Mouse (Mus musculus) embryonic facial prominence, embryonic 12.5 days (tissue): ENCODE measurements around the gene Dram1. TPM values are rescaled to one million over a fixed set of nuclear protein-coding genes. Genes with fewer than 3 reads are reported as not detected.

ENCODE experiments used
- ATAC-seq: fragments of 200-750 bp; cut with Nextera tagmentation; 2 replicates; pipeline ENCODE4 v1.8.0; 2017; ENCODE audit not compliant: insufficient number of reproducible peaks, insufficient read depth, low FRiP score, low TSS enrichment
- H3K27ac ChIP-seq: fragments of 300-500 bp; sonication (generic); 2 replicates; pipeline ENCODE4 v1.5.1; 2016; ENCODE audit warnings: mild to moderate bottlenecking
- H3K27me3 ChIP-seq: fragments of 300-500 bp; sonication (generic); 2 replicates; pipeline ENCODE4 v1.6.1; 2016; ENCODE audit warnings: mild to moderate bottlenecking, moderate library complexity
- H3K36me3 ChIP-seq: fragments of 300-500 bp; sonication (generic); 2 replicates; pipeline ENCODE4 v1.6.1; 2016; ENCODE audit warnings: mild to moderate bottlenecking
- H3K4me1 ChIP-seq: fragments of 300-500 bp; sonication (generic); 2 replicates; pipeline ENCODE4 v1.6.1; 2016
- H3K4me2 ChIP-seq: fragments of 300-500 bp; sonication (generic); replicated peaks from 2 replicates; pipeline ENCODE4 v1.6.1; 2016; ENCODE audit warnings: mild to moderate bottlenecking, moderate library complexity
- H3K4me3 ChIP-seq: fragments of 300-500 bp; sonication (generic); 2 replicates; pipeline ENCODE4 v1.5.1; 2016; ENCODE audit warnings: mild to moderate bottlenecking
- H3K9ac ChIP-seq: fragments of 300-500 bp; sonication (generic); 2 replicates; pipeline ENCODE4 v1.6.1; 2016; ENCODE audit warnings: mild to moderate bottlenecking, moderate library complexity
- H3K9me3 ChIP-seq: fragments of 300-500 bp; sonication (generic); 2 replicates; pipeline ENCODE4 v1.6.1; 2016; ENCODE audit warnings: mild to moderate bottlenecking, moderate library complexity
- WGBS: fragments of 180-500 bp; shearing (Covaris S2); methylation state at CpG from one replicate; pipeline ENCODE4 v1.1.7; 2016; 5-methylcytosine and 5-hydroxymethylcytosine counted together
- polyA plus RNA-seq: library from polyadenylated mRNA; unstranded; fragments of >200 nt; fragmentation: Nextera tagmentation; extraction: Ambion mirVana; gene quantifications from 2 replicates; pipeline ENCODE4 v1.2.1, GENCODE M21; 2016

The Dram1 gene
- 0.64 and 0.88 TPM in 2 replicates for polyA plus RNA-seq

DNA sequence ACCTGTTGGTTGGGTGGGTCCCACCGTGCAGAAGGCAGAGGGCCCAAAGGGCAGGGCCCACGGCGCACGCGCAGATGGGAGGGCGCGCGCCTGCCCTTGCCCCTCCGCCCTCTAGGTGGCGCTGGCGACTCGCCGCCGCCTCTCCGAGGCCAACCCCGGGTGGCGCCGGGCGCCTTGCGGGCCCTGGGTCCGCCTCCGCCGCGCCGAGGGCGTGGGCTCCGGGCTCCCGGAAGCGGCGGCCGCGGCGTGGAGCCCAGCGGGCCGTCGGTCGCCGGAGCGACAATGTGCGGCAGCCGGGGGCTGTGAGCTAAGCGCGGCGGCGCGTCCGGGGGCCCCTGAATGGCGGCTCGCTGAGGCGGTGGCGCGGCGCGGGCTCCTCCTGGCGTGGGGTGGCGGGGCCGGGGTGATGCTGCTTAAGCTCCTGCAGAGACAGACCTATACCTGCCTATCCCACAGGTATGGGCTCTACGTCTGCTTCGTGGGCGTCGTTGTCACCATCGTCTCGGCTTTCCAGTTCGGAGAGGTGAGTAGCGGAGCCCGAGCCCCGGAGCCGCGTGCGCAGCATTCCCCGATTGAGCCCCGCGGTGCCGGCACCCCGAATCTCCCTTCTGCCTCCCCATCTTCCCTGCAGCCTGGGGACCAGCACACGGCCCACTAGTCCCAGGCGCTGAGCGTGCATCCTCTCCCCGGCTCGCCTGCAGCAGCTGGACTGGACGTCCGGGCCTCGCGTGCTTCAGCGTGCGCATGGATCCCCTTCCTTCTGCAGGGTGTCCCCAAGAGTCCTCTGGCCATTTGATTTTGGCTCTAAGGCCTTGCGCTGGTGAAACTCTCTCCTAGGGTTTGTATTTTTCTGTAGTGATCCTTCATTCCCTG lies at the start of gene Dram1, which contains the start of gene Gnptab:
Gene Dram1, minus strand, starts transcription at position 68 of the 873 bp plus-strand sequence.
Gene Gnptab, plus strand, starts transcription at position 120 of the 873 bp plus-strand sequence.
- Histone ChIP-seq H3K4me2 (peak within 1 kb of the TSS; percentile 82), H3K4me1 (peaks cover 9% of the 10 kb centered on the region; the same call in 1 of the 2 replicates), H3K27me3 (no peaks in the 10 kb centered on the region; the same call in 1 of the 2 replicates), H3K9ac (peak within 1 kb of the TSS; percentile 77), H3K4me3 (peak within 1 kb of the TSS; percentile 78), H3K36me3 (no peaks in the 10 kb centered on the region), H3K9me3 (no peaks in the 10 kb centered on the region), H3K27ac (peak within 1 kb of the TSS; percentile 72; the same call in 1 of the 2 replicates)
- peak; percentile 85 for ATAC-seq
- WGBS, result under 1% methylated on average over 82 of the region's 87 CpGs

DNA sequence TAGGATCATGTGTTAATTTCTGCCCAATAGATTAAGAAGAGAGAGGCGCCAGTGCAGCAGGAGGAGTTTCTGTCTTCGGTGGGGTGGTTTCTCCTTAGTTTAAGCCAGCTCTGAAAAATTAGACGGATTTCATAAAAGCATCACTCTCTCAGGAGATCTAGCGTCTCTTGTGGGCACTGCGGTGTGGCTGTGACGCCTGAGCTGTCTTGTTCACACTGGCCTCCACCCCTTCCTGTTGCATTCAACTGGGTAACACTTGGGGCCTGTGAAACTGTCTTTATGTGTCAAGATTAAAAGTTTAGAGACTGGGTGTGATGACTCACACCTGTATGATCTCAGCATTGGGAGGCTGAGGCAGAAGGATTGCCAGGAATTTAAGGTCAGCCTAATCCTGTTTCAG lies 49.1 kb upstream of the Dram1 start:
- Histone ChIP-seq H3K9ac (no peak overlapping the region), H3K27ac (no peak overlapping the region), H3K9me3 (no peaks in the 10 kb centered on the region), H3K4me2 (no peak overlapping the region), H3K36me3 (peaks cover 9% of the 10 kb centered on the region; the same call in 1 of the 2 replicates), H3K4me1 (no peaks in the 10 kb centered on the region), H3K4me3 (no peak overlapping the region), H3K27me3 (no peaks in the 10 kb centered on the region)
- no peak for ATAC-seq
- WGBS, result 90% methylated on average over 6 of the region's 6 CpGs

DNA sequence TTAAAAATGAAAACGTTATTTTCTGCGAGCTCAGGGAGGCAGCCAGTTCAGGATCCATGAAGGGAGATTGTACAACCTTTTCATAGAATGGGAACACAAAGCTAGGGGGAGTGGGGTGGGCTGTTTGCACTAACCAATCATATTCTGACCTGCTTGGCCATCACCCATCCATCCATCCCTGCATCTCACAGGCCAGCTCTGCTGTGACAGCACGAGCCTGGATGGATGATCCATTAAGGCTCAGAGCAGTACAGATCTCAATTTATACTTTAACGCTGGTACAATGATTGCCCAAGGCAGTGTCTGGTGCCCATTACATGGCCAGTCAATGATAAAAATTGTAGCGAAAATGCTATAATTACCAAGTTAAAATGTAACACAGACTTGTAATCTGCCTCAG lies 48.0 kb upstream of the Dram1 start:
- H3K4me1 ChIP-seq, result no peaks in the 10 kb centered on the region
- no peak overlapping the region for H3K4me2 ChIP-seq
- no peaks in the 10 kb centered on the region for H3K9me3 ChIP-seq
- no peak overlapping the region for H3K27ac ChIP-seq
- 56% methylated on average over 5 of the region's 5 CpGs for WGBS
- H3K9ac ChIP-seq, result no peak overlapping the region
- H3K36me3 ChIP-seq, result peaks cover 9% of the 10 kb centered on the region; the same call in 1 of the 2 replicates
- H3K27me3 ChIP-seq, result no peaks in the 10 kb centered on the region
- ATAC-seq, result no peak
- H3K4me3 ChIP-seq, result no peak overlapping the region

GRCm38 (mm10) chr10:88426158-88426816 lies 47.4 kb upstream of the Dram1 start:
- Histone ChIP-seq H3K9ac (no peak overlapping the region), H3K4me1 (no peaks in the 10 kb centered on the region), H3K27me3 (no peaks in the 10 kb centered on the region), H3K4me2 (no peak overlapping the region), H3K4me3 (no peak overlapping the region), H3K9me3 (no peaks in the 10 kb centered on the region), H3K27ac (no peak overlapping the region), H3K36me3 (peaks cover 7% of the 10 kb centered on the region; the same call in 1 of the 2 replicates)
- 89% methylated on average over 2 of the region's 2 CpGs for WGBS
- peak; percentile 64; the same call in 1 of the 2 replicates for ATAC-seq

DNA sequence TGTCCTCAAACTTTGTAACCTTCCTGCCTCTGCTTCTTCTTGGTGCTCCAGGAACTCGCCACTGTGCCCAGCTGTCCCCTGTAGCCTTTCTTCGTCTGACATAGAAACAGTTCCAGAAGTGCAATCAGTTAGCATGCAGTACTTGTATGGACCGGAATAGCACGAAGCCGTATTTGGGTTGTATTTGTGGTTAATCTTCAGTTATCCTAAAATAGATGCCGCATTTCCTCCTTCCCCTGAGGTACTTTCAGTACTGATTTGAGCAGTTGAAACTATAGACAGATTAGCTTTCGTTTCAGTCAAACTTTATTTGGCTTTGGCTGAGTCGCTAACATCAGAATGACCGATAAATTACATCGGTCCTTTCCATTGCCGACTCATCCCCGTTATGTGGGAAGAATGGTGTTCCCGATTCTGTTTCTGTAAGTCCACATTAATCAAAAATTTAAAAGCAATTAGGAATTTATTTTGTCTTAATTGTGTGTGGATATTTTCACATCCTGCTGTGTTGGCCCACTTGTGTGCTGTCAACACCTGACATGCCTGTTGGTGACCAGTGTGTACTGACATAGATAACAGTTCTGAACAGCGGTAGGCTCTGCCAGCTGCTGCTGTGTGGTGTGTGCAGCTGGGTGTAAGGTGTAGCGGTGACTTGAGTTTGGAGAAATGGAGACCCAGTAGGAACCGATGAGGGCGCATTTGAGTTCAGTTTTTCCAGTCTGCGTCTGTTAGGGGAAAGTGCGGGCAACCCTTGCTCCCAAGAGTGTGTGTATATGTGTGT lies 42.0 kb upstream of the Dram1 start:
- ATAC-seq, result no peak
- WGBS, result 93% methylated on average over 19 of the region's 19 CpGs
- H3K4me3 ChIP-seq, result no peak overlapping the region

GRCm38 (mm10) chr10:88420141-88420541 lies 41.3 kb upstream of the Dram1 start:
- Histone ChIP-seq H3K4me3 (no peak overlapping the region), H3K9me3 (no peaks in the 10 kb centered on the region)

More for the DNA sequence above, 42.0 kb upstream of the Dram1 start:
- no peak overlapping the region for H3K4me2 ChIP-seq
- no peaks in the 10 kb centered on the region for H3K27me3 ChIP-seq
- H3K36me3 ChIP-seq, result peaks cover 5% of the 10 kb centered on the region; the same call in 1 of the 2 replicates
- H3K4me1 ChIP-seq, result no peaks in the 10 kb centered on the region
- H3K9me3 ChIP-seq, result no peaks in the 10 kb centered on the region
- H3K9ac ChIP-seq, result no peak overlapping the region
- H3K27ac ChIP-seq, result no peak overlapping the region

GRCm38 (mm10) chr10:88417686-88418085 lies 38.8 kb upstream of the Dram1 start:
- Histone ChIP-seq H3K9me3 (no peaks in the 10 kb centered on the region), H3K27me3 (no peaks in the 10 kb centered on the region), H3K4me2 (no peak overlapping the region), H3K27ac (no peak overlapping the region), H3K4me1 (no peaks in the 10 kb centered on the region), H3K9ac (no peak overlapping the region), H3K4me3 (no peak overlapping the region), H3K36me3 (peaks cover 5% of the 10 kb centered on the region; the same call in 1 of the 2 replicates)
- WGBS, result 90% methylated on average over 5 of the region's 5 CpGs
- no peak for ATAC-seq

More at GRCm38 (mm10) chr10:88420141-88420541, 41.3 kb upstream of the Dram1 start:
- Histone ChIP-seq H3K27me3 (no peaks in the 10 kb centered on the region), H3K27ac (no peak overlapping the region), H3K9ac (no peak overlapping the region), H3K4me1 (no peaks in the 10 kb centered on the region), H3K36me3 (peaks cover 5% of the 10 kb centered on the region; the same call in 1 of the 2 replicates), H3K4me2 (no peak overlapping the region)
- 63% methylated on average over 11 of the region's 11 CpGs for WGBS
- no peak for ATAC-seq

DNA sequence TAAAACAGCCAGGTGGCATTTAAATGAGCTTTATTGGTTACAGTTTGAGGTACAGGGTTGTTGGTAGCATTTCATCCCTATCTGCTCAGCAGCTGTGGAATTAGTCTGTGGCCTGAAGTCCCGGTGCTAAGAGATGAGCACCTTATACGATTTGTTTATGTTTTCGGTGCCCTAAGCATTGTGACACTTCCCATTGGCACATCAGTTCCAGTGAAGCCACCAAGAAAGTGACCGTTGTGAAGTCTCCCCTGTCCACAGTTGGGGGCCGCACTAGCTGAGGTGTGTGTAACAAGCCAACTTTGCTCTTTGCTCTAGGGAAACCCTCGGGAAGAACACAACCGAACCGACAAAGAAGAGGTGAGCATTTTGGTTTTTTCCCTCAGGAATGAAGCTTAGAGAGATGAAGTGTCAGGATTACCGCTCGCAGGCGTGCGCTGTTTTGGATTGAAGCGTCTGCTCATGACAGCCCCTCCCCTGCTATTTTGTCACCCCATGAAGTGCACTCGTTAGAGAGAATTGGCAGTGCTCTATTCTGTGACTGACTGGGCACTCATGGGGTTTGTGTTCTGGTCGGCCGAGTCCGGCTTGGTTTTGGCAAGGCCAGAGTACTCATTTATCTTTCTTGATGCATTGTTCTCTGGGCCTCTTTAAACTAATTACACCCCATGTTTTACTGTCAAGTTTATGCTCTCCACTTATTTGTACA lies 33.6 kb upstream of the Dram1 start:
- Histone ChIP-seq H3K4me2 (no peak overlapping the region), H3K27me3 (no peaks in the 10 kb centered on the region), H3K9me3 (no peaks in the 10 kb centered on the region), H3K36me3 (no peaks in the 10 kb centered on the region; the same call in 1 of the 2 replicates), H3K27ac (no peak overlapping the region), H3K9ac (no peak overlapping the region), H3K4me1 (no peaks in the 10 kb centered on the region), H3K4me3 (no peak overlapping the region)
- no peak for ATAC-seq
- WGBS, result 82% methylated on average over 17 of the region's 17 CpGs

DNA sequence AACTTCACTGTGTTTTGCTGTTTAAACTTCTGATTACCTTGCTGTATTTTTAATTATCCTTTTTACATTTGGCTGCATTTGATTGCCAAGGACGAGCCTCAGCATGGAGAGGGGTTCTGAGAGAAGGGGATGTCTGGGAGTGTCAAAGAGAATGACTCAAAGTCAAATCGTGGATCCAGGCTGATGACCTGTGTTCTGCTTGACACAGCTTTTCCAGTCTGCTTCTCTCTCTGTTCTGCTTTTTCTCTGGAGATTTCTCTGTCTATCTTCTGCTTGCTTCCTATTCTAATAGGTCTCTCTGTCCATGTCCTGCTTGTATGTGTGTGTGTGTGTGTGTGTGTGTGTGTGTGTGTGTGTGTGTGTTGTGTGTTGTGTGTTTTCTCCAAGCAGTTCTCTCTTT lies 30.9 kb upstream of the Dram1 start:
- Histone ChIP-seq H3K27ac (no peak overlapping the region), H3K9ac (no peak overlapping the region), H3K4me2 (no peak overlapping the region), H3K9me3 (no peaks in the 10 kb centered on the region), H3K27me3 (no peaks in the 10 kb centered on the region), H3K4me1 (no peaks in the 10 kb centered on the region), H3K4me3 (no peak overlapping the region), H3K36me3 (no peaks in the 10 kb centered on the region)
- WGBS, result 68% methylated on average over 2 of the region's 2 CpGs
- ATAC-seq, result no peak

DNA sequence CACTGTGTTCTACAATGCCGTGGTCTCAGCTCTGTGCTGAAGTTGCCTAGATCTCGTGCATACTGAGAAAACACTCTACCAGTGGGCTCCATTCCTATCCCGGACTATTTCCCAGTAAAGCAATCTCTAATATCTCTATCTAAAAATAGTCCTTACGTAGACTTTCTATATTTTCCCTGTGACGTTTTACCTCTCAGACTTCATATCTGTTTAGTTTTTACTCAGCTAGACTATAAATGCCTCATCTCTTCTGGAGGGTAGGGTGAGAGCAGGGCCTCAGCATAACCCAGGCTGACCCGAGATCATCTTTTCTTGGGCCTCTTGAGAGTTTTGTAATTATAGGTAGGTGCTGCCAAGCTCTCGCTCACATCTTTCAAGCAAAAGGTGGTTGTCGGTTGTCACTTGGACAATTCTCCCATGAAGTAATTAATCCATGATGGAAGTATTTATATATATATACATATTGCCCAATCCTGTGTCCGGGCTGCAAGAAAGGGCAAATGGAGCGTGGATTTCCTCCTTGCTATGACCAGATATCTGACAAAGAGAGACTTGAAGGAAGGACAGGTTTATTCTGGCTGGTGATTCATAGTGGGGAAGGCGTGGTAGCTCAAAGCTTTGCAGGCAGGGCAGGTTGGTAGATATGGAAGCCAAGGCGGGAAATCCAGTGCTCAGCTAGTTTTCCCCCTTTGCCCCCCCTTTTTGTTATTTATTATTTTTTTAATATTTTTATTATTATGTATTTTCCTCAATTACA lies 29.2 kb upstream of the Dram1 start:
- no peaks in the 10 kb centered on the region for H3K36me3 ChIP-seq
- 91% methylated on average over 12 of the region's 12 CpGs for WGBS
- no peak overlapping the region for H3K4me2 ChIP-seq
- no peaks in the 10 kb centered on the region for H3K4me1 ChIP-seq
- no peak for ATAC-seq
- no peaks in the 10 kb centered on the region for H3K27me3 ChIP-seq
- no peak overlapping the region for H3K9ac ChIP-seq
- no peaks in the 10 kb centered on the region for H3K9me3 ChIP-seq
- H3K4me3 ChIP-seq, result no peak overlapping the region
- no peak overlapping the region for H3K27ac ChIP-seq
